Mouse (Mus musculus) A20 (cell line): Measurements from ENCODE around the gene Ankrd42.
A peak's percentile ranks its signal among the peaks of the same experiment; 100 is the strongest.

Source experiments
- DNase-seq: peaks from one replicate; pipeline ENCODE4 v3.0.0-alpha.2; 2011; ENCODE audit warnings: low read depth, low spot score

Ankrd42 gene

DNA sequence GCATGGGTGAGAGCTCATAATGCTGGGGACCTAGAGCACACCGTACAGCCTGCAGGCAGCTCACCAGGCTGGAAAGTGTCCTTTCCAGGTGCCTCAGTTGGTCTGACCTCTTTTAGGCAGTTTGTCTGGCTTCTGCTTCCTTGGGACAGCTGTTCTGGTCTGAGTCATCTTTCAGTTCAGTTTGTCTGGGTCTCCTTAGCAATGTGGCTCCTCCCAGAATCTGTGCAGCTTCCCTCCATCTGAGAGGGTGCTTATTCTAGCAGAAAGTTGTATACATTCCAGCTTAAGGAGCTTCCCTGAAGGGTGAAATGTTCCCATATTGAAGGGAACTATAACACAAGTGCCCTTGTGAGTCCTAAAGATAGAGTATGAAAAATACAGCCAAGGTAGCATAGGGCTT, 70.2 kb downstream of the Ankrd42 start:
- DNase-seq: no peak

DNA sequence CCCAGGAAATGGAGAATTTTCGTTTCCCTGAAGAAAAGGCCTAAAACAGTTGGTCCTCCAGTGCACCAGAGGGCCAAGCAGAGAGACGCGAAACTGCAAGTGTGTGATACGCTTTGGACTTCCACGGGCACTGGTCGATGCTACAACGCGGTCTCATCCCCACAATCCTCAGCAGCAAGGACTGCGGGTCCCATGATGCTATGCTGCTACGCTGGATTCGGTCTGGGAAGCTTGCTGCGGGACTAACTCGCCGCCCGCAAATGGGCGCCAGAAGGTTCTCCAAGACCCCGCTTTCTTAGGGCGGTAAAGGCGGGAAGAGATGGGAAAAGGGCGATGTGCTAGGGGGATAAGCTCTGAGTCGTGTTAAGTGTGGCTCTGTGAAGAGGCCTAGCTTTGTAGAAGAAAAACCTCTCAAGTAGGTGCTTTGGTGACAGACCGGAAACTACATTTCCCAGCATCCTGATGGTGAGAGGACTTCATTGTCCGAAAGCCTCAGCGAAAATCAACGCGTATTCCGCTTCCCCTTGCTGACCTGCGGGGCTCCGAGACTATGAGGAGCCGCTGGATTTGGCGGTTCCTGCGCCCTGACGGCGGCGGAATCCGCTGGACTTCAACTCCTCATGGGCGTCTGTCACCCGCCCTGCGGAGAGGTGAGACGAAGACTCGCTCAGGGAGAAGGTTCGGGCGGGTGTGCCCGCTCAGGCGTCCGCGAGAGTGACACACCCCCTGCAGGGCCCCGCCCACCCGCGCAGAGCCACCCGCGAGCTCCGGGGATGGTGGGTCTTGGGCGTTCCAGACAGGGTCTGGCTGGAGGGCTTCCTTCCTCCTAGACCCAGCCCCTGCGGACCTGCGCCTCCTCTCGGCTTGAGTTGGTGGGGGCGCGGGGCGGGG, 75.7 kb downstream of the Ankrd42 start, which contains the start of gene Ccdc90b:
Gene Ccdc90b, plus strand, starts transcription at position 164 of the 891 bp plus-strand sequence.
- DNase-seq: no peak

DNA sequence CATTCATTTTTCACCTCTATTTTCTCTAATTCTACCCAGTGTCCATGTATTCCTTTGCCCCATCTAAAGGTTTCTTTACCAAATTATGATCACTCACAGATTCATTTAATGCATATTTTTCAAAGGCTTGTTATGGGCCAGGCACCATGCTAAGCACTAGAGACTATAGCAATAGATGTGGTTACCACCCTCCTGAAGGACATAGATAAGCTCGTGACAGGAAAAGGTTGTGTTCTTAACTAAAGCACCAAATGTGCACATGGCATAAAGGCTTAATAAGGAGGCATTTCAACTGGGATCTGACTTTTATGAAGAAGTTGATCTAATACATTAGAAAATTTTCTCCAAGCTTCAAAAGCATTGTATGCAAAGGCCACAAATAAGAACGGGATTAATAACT, 78.2 kb downstream of the Ankrd42 start:
- DNase-seq: no peak

DNA sequence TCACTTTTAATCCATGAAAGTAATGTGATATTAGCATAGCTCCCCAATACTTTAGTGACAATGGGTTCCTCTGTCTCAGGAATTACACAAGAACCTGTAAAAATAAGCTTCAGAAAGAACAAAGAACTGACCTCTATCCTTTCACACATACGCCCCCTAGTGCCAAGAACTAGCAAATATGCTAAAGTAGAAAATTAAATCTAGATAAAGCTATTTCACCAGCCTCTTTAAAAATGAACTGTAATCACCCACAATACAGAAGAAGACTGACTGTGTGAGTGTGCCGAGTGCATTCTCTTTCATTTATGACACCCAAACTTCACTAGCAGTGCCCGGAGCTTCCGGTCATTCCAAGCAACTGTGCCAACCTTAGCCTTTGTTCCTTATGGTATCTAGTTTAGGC, 86.0 kb downstream of the Ankrd42 start:
- DNase-seq: peak; percentile 43

DNA sequence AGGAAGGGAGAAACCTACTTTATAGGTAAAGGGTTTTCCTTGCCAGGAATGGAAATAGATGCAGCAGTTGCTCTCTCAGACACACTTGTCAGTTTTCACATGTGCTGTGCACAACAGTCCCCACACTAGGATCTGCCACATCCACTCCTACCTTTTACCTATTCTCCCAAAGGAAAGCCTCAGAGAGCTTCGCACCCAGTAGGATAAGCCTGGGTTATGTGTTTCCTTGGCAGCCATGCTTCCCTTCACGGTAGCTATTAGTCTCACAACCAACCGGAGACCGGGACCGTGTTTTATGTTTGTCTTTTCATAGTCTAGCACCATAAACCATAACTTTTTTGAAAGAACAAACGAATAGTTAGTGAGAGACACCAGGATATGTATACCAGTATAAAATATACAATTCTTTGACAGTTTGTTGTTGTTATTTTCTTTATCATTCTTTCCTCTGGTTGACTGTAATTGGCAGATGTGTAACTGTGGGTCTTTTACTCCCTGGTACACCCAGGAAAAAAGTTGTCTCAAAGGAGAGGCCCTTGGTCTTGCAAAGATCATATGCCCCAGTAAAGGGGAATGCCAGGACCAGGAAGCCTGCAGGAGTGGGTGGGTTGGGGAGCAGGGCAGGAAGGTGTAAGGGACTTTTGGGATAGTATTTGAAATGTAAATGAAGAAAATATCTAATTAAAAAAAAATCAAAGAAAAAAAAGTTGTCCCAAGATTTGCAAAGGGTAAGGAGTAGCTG, 86.5 kb downstream of the Ankrd42 start:
- no peak for DNase-seq

DNA sequence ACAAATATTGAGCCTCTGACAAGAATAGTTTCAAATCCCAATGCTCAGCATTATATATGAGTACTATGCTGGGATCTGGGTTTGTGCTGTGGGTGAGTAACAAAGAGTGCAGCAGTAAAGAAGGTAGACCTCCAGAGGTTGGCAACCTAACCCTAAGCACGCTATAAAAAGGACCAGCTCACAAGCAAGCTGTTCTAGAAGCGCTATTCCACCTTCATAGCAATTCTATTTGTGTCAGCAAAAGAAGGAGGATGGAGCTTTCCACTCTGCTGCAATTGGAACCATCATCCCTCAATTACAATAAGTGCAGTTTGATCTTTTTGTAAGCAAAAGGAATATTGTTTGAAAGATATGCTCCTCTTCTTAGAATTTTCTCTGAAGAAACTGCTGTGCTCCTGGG, 90.2 kb downstream of the Ankrd42 start:
- DNase-seq: no peak

DNA sequence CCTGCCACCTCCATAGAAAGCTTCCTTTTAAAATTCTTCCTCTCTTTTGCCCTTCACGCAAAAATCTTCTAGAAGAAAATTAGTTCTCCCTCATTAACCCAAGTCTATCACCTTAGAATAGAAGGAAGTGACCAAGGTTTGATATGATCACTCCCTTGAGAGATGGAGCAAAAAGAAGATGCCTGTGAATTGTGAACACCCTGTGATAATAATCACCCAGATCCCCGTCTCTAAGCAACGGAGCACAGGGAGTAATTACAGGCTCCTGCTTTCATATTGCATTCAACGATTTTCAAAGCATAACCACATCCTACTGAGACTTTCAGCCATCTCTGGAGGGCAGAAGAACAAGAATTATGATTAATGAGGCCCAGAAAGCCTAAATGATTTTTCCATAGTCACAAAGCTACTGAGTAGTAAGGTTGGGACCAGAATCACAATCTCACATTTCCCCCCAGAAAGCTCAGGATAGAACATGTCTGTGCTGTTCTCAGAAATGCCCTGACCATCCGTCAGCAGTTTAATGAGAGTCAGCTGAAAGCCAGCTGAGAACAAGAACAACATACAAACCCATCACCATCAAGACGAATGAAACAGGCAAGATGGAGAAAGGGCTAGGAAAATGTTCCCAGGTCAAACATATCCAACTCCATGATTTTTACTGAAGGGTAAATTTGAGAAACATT, 104.4 kb downstream of the Ankrd42 start:
- no peak for DNase-seq
